Mouse (Mus musculus) hematopoietic stem cell, adult 5-6 weeks (primary cell): Measurements from ENCODE around the gene Ctsc. TPM values are rescaled to one million over a fixed set of nuclear protein-coding genes. Genes with fewer than 3 reads are reported as not detected.

Source experiments
- ATAC-seq, 2 experiments: fragments of 125-278 bp in 1 of 2; replicated peaks in 1 of 2; 2 replicates each; pipeline ENCODE4 v1.8.0; 2016 to 2017; ENCODE audit warnings: inconsistent platforms in 2 of 2, mild to moderate bottlenecking in 2 of 2, moderate number of reproducible peaks in 2 of 2, low read depth in 1 of 2, moderate TSS enrichment in 1 of 2; ENCODE audit not compliant: low FRiP score in 2 of 2, poor library complexity in 2 of 2, severe bottlenecking in 2 of 2, insufficient read depth in 1 of 2, low TSS enrichment in 1 of 2
- total RNA-seq: library from RNA; stranded (forward); fragments of 172-1452, 232-1000 nt; gene quantifications from 2 replicates; pipeline ENCODE4 v1.2.3, GENCODE M21; 2017

The Ctsc gene
- total RNA-seq, 1 experiment from 2014 or later = 55.9 TPM

DNA sequence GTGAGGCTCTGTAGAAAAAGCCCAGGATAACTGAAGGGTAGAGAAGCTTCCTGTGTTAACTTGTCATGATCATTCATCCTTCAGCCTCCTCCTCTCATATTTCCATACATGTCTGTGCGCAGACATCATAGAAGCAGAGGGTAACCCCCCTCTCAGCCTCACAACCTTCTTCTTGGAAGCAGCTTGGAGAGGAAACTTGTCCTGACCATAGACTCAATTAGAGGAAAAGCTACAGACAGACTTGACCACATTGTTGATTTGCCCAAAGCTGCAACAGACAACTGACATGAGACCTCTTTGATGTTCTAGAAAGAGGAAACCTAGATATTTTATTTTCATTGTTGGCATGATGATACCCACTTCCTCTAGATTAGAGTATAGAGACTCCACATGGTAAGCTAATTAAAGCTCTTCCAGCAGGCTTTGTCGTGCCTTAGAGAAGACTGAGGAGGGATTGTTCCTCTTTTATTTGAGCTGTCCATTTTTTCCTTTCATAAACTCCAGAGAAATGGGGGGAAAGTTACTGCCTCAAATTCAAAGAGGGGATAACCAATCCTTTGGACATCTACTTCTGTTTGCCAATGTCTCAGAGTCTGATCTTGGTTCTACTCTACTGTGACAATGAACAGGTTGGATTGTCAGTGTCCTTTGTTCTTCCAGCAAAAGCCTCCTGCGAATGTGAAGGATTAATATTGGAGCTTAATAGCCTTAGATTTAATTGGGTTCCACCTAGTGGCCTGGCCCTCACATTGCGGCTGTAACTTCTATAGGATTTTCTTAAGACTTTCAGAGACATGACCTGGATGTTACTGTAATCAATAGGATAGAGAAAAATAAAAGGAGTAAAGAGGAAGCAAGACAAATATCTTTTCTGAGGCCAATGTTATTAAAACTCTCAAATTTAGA, 79.2 kb downstream of the Ctsc start:
- ATAC-seq = peak; percentile 56 to 87

- no peak for ATAC-seq
These were observed 80.4 kb downstream of the Ctsc start for GRCm38 (mm10) chr7:88358042-88358878.

Other genes starting within 250 kb of the Ctsc start
- 94.6 and 135 TPM in 2 replicates for gene Rab38, start 152.2 kb downstream of the Ctsc start, total RNA-seq